Mouse (Mus musculus): ENCODE measurements around the gene Ggt6. TPM values are rescaled to one million over a fixed set of nuclear protein-coding genes. Genes with fewer than 3 reads are reported as not detected.

The Ggt6 gene
- polyA plus RNA-seq, 1 experiment: not detected

DNA sequence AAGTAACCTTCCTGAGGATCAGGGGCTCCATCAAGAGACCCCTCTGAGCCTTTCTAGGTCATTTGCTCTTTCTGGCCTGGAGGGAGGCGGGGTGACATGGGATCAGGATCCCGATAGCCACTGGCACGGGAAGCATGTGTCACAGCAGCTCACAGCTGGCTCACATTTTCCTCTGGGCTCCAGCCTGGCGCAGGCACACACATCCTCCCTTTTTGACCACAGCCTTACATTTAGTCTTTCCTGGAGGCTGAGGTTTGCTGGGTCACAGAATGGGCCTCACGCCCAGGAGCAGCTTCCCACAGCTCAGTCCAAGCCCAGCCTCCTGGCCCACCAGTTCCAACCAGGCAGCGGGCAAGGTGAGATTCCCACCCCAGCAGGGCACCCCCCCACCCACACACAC, 42.9 kb downstream of the Ggt6 start:
- no peak overlapping the region for H3K4me3 ChIP-seq (ENCODE audit: insufficient read depth, poor library complexity, severe bottlenecking)
- H3ac ChIP-seq (ENCODE audit: control insufficient read depth, insufficient read length, low read depth): no peak overlapping the region
- no peaks in the 10 kb centered on the region for H3K79me3 ChIP-seq (ENCODE audit: low read depth)
- TF ChIP-seq CEBPB (IDR thresholded peaks at IDR 0.05; ENCODE audit: low read depth) (no peak), MAX (IDR thresholded peaks at IDR 0.05) (peak; percentile 74), USF1 (IDR thresholded peaks at IDR 0.05; ENCODE audit: low read depth) (no peak), FOSL1 (IDR thresholded peaks at IDR 0.05; ENCODE audit: insufficient read depth, low read length, poor library complexity, severe bottlenecking) (peak; percentile 49), MYOD1 (IDR thresholded peaks at IDR 0.05; ENCODE audit: control insufficient read depth, insufficient read length, low read depth) (peak; percentile 54)
- no peaks in the 10 kb centered on the region for H3K36me3 ChIP-seq (ENCODE audit: control insufficient read depth, insufficient read depth)
- H3K79me2 ChIP-seq (ENCODE audit: control insufficient read depth, insufficient read depth): no peaks in the 10 kb centered on the region
- no peaks in the 10 kb centered on the region for H3K27me3 ChIP-seq (ENCODE audit: control insufficient read depth, insufficient read depth, insufficient read length)

DNA sequence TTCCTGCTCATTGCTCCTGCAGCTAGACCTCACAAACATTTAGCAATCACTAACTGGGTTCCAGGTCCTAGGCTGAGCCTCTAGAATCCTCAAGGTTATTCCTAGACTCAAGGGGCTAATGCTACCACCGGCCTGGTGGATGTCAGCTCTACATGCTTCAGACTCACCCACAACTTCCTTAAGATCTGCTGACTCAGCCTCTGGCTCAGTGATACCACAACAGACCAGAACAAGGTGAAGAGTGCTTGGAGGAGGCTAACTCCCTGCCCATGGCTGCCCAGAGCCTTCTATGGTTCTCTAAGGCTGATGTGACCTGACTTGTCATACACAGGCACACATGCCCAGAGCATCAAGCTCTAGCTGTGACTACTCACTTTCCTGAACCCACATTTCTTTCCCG, 44.2 kb downstream of the Ggt6 start:
- H3K79me2 ChIP-seq (ENCODE audit: control insufficient read depth, insufficient read depth): no peaks in the 10 kb centered on the region

DNA sequence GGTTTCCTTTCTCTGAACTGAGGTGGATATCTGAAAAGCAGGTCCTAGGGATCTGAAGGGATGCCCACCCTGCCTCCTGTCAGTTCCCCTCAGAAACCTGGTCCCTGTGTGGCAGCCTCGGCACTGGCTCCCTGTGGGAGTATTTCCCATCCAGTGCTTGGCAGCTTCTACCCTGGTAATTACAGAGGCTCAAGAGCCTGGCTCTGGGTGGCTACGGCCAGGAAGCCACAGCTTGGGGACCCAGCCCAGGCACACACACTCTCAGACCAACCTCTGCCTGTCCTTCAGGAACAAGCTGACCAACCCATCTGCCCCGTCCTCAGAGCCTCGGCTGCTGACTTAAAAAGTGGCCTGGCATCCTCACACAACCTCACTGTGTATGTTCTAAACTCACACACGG, 46.0 kb downstream of the Ggt6 start:
- H3K79me2 ChIP-seq (ENCODE audit: control insufficient read depth, insufficient read depth): no peaks in the 10 kb centered on the region
- TF ChIP-seq CEBPB (IDR thresholded peaks at IDR 0.05; ENCODE audit: low read depth): no peak
- no peaks in the 10 kb centered on the region for H3K79me3 ChIP-seq (ENCODE audit: low read depth)
- H3K36me3 ChIP-seq (ENCODE audit: control insufficient read depth, insufficient read depth): no peaks in the 10 kb centered on the region
- H3ac ChIP-seq (ENCODE audit: control insufficient read depth, insufficient read length, low read depth): no peak overlapping the region
- no peak overlapping the region for H3K4me3 ChIP-seq (ENCODE audit: insufficient read depth, poor library complexity, severe bottlenecking)
- H3K27me3 ChIP-seq (ENCODE audit: control insufficient read depth, insufficient read depth, insufficient read length): peaks cover 16% of the 10 kb centered on the region

More for the DNA sequence above, 44.2 kb downstream of the Ggt6 start:
- Histone ChIP-seq H3K79me3 (ENCODE audit: low read depth) (no peaks in the 10 kb centered on the region), H3K4me3 (ENCODE audit: insufficient read depth, poor library complexity, severe bottlenecking) (no peak overlapping the region), H3K27me3 (ENCODE audit: control insufficient read depth, insufficient read depth, insufficient read length) (no peaks in the 10 kb centered on the region), H3K36me3 (ENCODE audit: control insufficient read depth, insufficient read depth) (no peaks in the 10 kb centered on the region), H3ac (ENCODE audit: control insufficient read depth, insufficient read length, low read depth) (no peak overlapping the region)
- TF ChIP-seq FOSL1 (IDR thresholded peaks at IDR 0.05; ENCODE audit: insufficient read depth, low read length, poor library complexity, severe bottlenecking) (no peak), MYOG (IDR thresholded peaks at IDR 0.05; ENCODE audit: control insufficient read depth, extremely low read depth, insufficient read length) (no peak), MAX (IDR thresholded peaks at IDR 0.05) (no peak), MYOD1 (IDR thresholded peaks at IDR 0.05; ENCODE audit: control insufficient read depth, insufficient read length, low read depth) (no peak), USF1 (IDR thresholded peaks at IDR 0.05; ENCODE audit: low read depth) (no peak), CEBPB (IDR thresholded peaks at IDR 0.05; ENCODE audit: low read depth) (no peak), CTCF (IDR thresholded peaks at IDR 0.05; ENCODE audit: control insufficient read depth, insufficient read depth, insufficient read length) (no peak)

DNA sequence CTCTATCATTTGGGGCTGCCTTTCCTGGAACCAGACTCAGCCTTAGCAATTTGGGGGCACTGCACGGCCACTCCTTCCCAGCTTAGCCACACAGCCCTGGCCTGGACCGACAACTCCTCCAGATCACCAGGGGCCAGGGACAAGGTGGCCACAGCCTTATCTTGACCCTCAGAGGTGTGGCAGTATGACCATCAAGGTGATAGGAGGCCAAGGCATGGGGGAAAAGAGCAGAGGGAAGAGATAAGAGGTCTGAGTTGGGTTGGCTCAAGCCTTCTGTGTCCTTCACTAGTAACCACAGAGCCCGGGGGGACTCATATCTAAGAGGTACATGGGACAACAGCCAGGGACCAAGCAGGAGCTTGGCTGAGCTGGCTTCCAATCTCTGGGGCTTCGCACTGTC, 46.6 kb downstream of the Ggt6 start:
- H3ac ChIP-seq (ENCODE audit: control insufficient read depth, insufficient read length, low read depth): no peak overlapping the region
- no peak overlapping the region for H3K4me3 ChIP-seq (ENCODE audit: insufficient read depth, poor library complexity, severe bottlenecking)
- H3K27me3 ChIP-seq (ENCODE audit: control insufficient read depth, insufficient read depth, insufficient read length): peaks cover 16% of the 10 kb centered on the region
- no peaks in the 10 kb centered on the region for H3K79me3 ChIP-seq (ENCODE audit: low read depth)
- H3K79me2 ChIP-seq (ENCODE audit: control insufficient read depth, insufficient read depth): no peaks in the 10 kb centered on the region
- TF ChIP-seq CEBPB (IDR thresholded peaks at IDR 0.05; ENCODE audit: low read depth) (no peak), MYOG (IDR thresholded peaks at IDR 0.05; ENCODE audit: control insufficient read depth, extremely low read depth, insufficient read length) (no peak), MYOD1 (IDR thresholded peaks at IDR 0.05; ENCODE audit: control insufficient read depth, insufficient read length, low read depth) (no peak), USF1 (IDR thresholded peaks at IDR 0.05; ENCODE audit: low read depth) (no peak), CTCF (IDR thresholded peaks at IDR 0.05; ENCODE audit: control insufficient read depth, insufficient read depth, insufficient read length) (no peak), FOSL1 (IDR thresholded peaks at IDR 0.05; ENCODE audit: insufficient read depth, low read length, poor library complexity, severe bottlenecking) (no peak)
- H3K36me3 ChIP-seq (ENCODE audit: control insufficient read depth, insufficient read depth): no peaks in the 10 kb centered on the region

DNA sequence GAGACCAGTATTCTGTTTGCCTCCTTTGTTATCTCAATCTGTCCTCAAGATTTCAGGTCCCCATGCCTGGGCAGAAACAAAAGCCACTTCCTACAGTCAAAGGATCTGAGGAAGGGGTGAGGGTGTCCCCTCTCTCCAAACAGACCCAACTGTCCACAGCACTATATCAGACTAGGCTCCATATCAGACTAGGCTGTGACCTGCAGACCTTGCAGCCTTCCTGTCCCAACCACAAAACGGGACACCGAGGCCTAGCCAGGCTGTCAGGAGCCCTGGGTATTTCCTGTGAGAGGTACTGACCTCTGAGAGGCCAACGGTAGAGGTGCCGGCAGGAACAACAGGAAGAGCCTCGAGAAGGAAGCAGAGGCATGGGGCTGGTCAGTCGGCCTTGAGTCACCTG, 49.2 kb downstream of the Ggt6 start:
- Histone ChIP-seq H3ac (ENCODE audit: control insufficient read depth, insufficient read length, low read depth) (no peak overlapping the region), H3K79me3 (ENCODE audit: low read depth) (no peaks in the 10 kb centered on the region), H3K4me3 (ENCODE audit: insufficient read depth, poor library complexity, severe bottlenecking) (no peak overlapping the region), H3K27me3 (ENCODE audit: control insufficient read depth, insufficient read depth, insufficient read length) (peaks cover 36% of the 10 kb centered on the region), H3K36me3 (ENCODE audit: control insufficient read depth, insufficient read depth) (no peaks in the 10 kb centered on the region), H3K79me2 (ENCODE audit: control insufficient read depth, insufficient read depth) (no peaks in the 10 kb centered on the region)
- TF ChIP-seq FOSL1 (IDR thresholded peaks at IDR 0.05; ENCODE audit: insufficient read depth, low read length, poor library complexity, severe bottlenecking): no peak
- TF ChIP-seq MAX (IDR thresholded peaks at IDR 0.05): no peak
- no peak for TF ChIP-seq USF1 (IDR thresholded peaks at IDR 0.05; ENCODE audit: low read depth)
- no peak for TF ChIP-seq CEBPB (IDR thresholded peaks at IDR 0.05; ENCODE audit: low read depth)
- no peak for TF ChIP-seq CTCF (IDR thresholded peaks at IDR 0.05; ENCODE audit: control insufficient read depth, insufficient read depth, insufficient read length)

DNA sequence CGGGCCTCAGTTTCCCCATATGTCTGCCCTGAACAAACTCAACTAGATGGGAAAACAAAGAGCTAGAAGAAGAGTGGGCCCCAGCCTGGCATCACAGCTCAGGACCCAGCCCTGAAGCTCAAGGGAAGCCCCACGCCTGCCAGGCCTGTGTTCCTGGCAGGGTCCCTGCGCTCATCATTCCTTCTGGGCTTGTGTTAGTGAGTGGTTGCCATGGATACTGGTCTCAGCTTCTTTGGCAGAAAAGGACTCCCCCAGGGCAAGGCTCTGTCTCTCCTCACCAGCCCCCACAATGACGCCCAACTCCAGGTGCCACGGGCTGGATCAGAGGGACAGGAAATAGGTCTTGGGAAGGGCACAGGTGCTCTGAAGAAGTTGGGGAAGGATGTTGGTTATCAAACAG, 49.8 kb downstream of the Ggt6 start:
- no peak overlapping the region for H3K4me3 ChIP-seq (ENCODE audit: insufficient read depth, poor library complexity, severe bottlenecking)
- no peaks in the 10 kb centered on the region for H3K79me3 ChIP-seq (ENCODE audit: low read depth)
- H3K27me3 ChIP-seq (ENCODE audit: control insufficient read depth, insufficient read depth, insufficient read length): peaks cover 36% of the 10 kb centered on the region
- no peaks in the 10 kb centered on the region for H3K36me3 ChIP-seq (ENCODE audit: control insufficient read depth, insufficient read depth)
- no peaks in the 10 kb centered on the region for H3K79me2 ChIP-seq (ENCODE audit: control insufficient read depth, insufficient read depth)
- TF ChIP-seq MAX (IDR thresholded peaks at IDR 0.05): no peak
- TF ChIP-seq USF1 (IDR thresholded peaks at IDR 0.05; ENCODE audit: low read depth): no peak
- TF ChIP-seq CEBPB (IDR thresholded peaks at IDR 0.05; ENCODE audit: low read depth): no peak
- no peak for TF ChIP-seq CTCF (IDR thresholded peaks at IDR 0.05; ENCODE audit: control insufficient read depth, insufficient read depth, insufficient read length)
- no peak for TF ChIP-seq MYOG (IDR thresholded peaks at IDR 0.05; ENCODE audit: control insufficient read depth, extremely low read depth, insufficient read length)
- no peak for TF ChIP-seq FOSL1 (IDR thresholded peaks at IDR 0.05; ENCODE audit: insufficient read depth, low read length, poor library complexity, severe bottlenecking)
- TF ChIP-seq MYOD1 (IDR thresholded peaks at IDR 0.05; ENCODE audit: control insufficient read depth, insufficient read length, low read depth): no peak
- no peak overlapping the region for H3ac ChIP-seq (ENCODE audit: control insufficient read depth, insufficient read length, low read depth)

All from C2C12 (cell line).